Mouse (Mus musculus) c-Kit-positive CD71-negative TER-119-negative erythroid progenitor cells, embryonic 14.5 days (primary cell): ENCODE measurements around the gene Zcchc10.
"Not testable (repeated sequence)": the region's sequence is repeated elsewhere in the genome, so short reads cannot be mapped to it uniquely, and the experiment has no call there.

Experiments used
- DNase-seq: peaks from one replicate; pipeline ENCODE4 v3.0.0-alpha.2; 2013; ENCODE audit warnings: low read depth

The Zcchc10 gene

GRCm38 (mm10) chr11:53316996-53317395, 7.5 kb upstream of the Zcchc10 start:
- no peak for DNase-seq

GRCm38 (mm10) chr11:53318041-53318440, 6.4 kb upstream of the Zcchc10 start:
- DNase-seq, result no peak

- DNase-seq, result not testable (repeated sequence)
These were observed 5.9 kb upstream of the Zcchc10 start for GRCm38 (mm10) chr11:53318568-53318967.

- not testable (repeated sequence) for DNase-seq
These were observed 4.6 kb upstream of the Zcchc10 start for GRCm38 (mm10) chr11:53319867-53320266.

- DNase-seq, result no peak
These were observed 5.8 kb downstream of the Zcchc10 start for GRCm38 (mm10) chr11:53330325-53330724.

- no peak for DNase-seq
These were observed 6.6 kb downstream of the Zcchc10 start for GRCm38 (mm10) chr11:53331121-53331520.

GRCm38 (mm10) chr11:53332076-53332680, 7.7 kb downstream of the Zcchc10 start:
- DNase-seq, result no peak

GRCm38 (mm10) chr11:53335505-53336181, 11.2 kb downstream of the Zcchc10 start:
- no peak for DNase-seq

- no peak for DNase-seq
These were observed 11.7 kb downstream of the Zcchc10 start for GRCm38 (mm10) chr11:53336182-53336571.

- no peak for DNase-seq
These were observed 12.4 kb downstream of the Zcchc10 start for GRCm38 (mm10) chr11:53336924-53337323.

GRCm38 (mm10) chr11:53337684-53338083, 13.2 kb downstream of the Zcchc10 start:
- DNase-seq, result no peak

- DNase-seq, result not testable (repeated sequence)
These were observed 16.5 kb downstream of the Zcchc10 start for GRCm38 (mm10) chr11:53341019-53341418.

- DNase-seq, result no peak
These were observed 18.2 kb downstream of the Zcchc10 start for GRCm38 (mm10) chr11:53342711-53343110.

- no peak for DNase-seq
These were observed 20.8 kb downstream of the Zcchc10 start for GRCm38 (mm10) chr11:53345328-53345727.

GRCm38 (mm10) chr11:53345738-53346137, 21.3 kb downstream of the Zcchc10 start:
- no peak for DNase-seq

- peak; percentile 67 for DNase-seq
These were observed 26.1 kb downstream of the Zcchc10 start, which contains the start of gene Aff4 for GRCm38 (mm10) chr11:53350291-53351223. Gene Aff4 (plus strand): TSS chr11:53350833.

GRCm38 (mm10) chr11:53351224-53351942, 26.9 kb downstream of the Zcchc10 start:
- no peak for DNase-seq

- no peak for DNase-seq
These were observed 27.6 kb downstream of the Zcchc10 start for GRCm38 (mm10) chr11:53351943-53352590.

GRCm38 (mm10) chr11:53358504-53359155, 34.2 kb downstream of the Zcchc10 start:
- no peak for DNase-seq

GRCm38 (mm10) chr11:53367032-53367431, 42.6 kb downstream of the Zcchc10 start:
- no peak for DNase-seq

GRCm38 (mm10) chr11:53378918-53379317, 54.4 kb downstream of the Zcchc10 start:
- no peak for DNase-seq
